Mouse (Mus musculus): ENCODE results near the gene Elovl6.

DNA sequence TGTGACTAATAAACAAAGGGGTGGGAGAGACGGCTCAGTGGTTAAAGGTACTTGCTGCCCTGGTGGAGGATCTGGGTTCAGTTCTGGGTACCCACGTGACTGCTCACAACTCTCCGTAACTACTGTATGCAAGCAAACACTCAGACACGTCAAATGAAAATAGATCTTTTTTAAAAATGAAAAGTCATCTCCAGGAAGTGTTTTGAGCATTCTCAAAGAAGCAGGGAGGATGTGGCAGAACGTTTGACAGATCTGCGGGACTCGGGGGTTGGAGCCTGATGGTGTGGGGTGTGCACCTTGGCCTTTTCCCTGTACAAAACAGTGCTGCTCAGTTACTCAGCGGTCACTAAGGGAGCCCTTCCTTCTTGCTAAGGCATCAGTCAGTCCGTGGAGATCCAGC lies 70.1 kb downstream of the Elovl6 start:
- TF ChIP-seq CTCF (IDR thresholded peaks at IDR 0.05; ENCODE audit: extremely low read depth, insufficient read depth, low read length) (no peak), POLR2A (IDR thresholded peaks at IDR 0.05; ENCODE audit: extremely low read depth, insufficient read depth, low read length) (no peak)

Measured in cortical plate, adult 2 months (tissue).